Mouse (Mus musculus) liver, adult 2 months (tissue): ENCODE measurements at regions not wholly inside any gene's neighbourhood (a gene's known extent, or its start where the extent isn't known, plus 50 kb on each side); places are given as distances from the start of the nearest gene placed in this dataset.
A peak's percentile ranks its signal among the peaks of the same experiment; 100 is the strongest.

Experiments used
- DNase-seq: peaks from one replicate; pipeline ENCODE4 v3.0.0-alpha.2; 2011; ENCODE audit warnings: low read depth, low spot score; ENCODE audit errors: extremely low read depth
- H3K27ac ChIP-seq: fragments of 200-500 bp; replicated peaks from 2 replicates; pipeline ENCODE4 v1.5.1; 2012; ENCODE audit warnings: low read depth, mild to moderate bottlenecking, control low read depth, inconsistent platforms, low read length; ENCODE audit not compliant: insufficient read depth
- H3K27me3 ChIP-seq: fragments of 200-500 bp; 2 replicates; pipeline ENCODE4 v1.6.1; 2012; ENCODE audit warnings: mild to moderate bottlenecking, moderate library complexity, low read length, inconsistent platforms; ENCODE audit not compliant: control insufficient read depth, insufficient read depth
- H3K36me3 ChIP-seq: fragments of 200-500 bp; 2 replicates; pipeline ENCODE4 v1.6.1; 2012; ENCODE audit warnings: low read length, inconsistent platforms; ENCODE audit not compliant: control insufficient read depth, insufficient read depth
- H3K4me1 ChIP-seq: fragments of 200-500 bp; 2 replicates; pipeline ENCODE4 v1.6.1; 2011; ENCODE audit warnings: low read length; ENCODE audit not compliant: control insufficient read depth, insufficient read depth
- H3K4me3 ChIP-seq: fragments of 200-500 bp; 2 replicates; pipeline ENCODE4 v1.5.1; 2011; ENCODE audit warnings: low read depth, mild to moderate bottlenecking, control low read depth, low read length, moderate library complexity; ENCODE audit not compliant: insufficient read depth
- H3K79me2 ChIP-seq: fragments of 200-500 bp; 2 replicates; pipeline ENCODE4 v1.6.1; 2012; ENCODE audit warnings: inconsistent platforms, mild to moderate bottlenecking, low read length, moderate library complexity; ENCODE audit not compliant: control insufficient read depth, insufficient read depth
- H3K9ac ChIP-seq: fragments of 200-500 bp; 2 replicates; pipeline ENCODE4 v1.6.1; 2012; ENCODE audit warnings: low read depth, mild to moderate bottlenecking, control low read depth, inconsistent platforms, low read length
- CTCF ChIP-seq: fragments of 200-500 bp; IDR thresholded peaks from 2 replicates; pipeline ENCODE4 v1.5.1; 2011; ENCODE audit warnings: low read depth, low read length, control low read depth
- POLR2A ChIP-seq: fragments of 200-500 bp; IDR thresholded peaks from 2 replicates; pipeline ENCODE4 v1.6.1; 2011; ENCODE audit warnings: low read length, control low read depth; ENCODE audit not compliant: insufficient read depth; ENCODE audit errors: extremely low read depth
- WGBS: fragments of 180-500 bp; shearing (Covaris S2); methylation state at CpG from one replicate; pipeline ENCODE4 v1.1.7; 2018; 5-methylcytosine and 5-hydroxymethylcytosine counted together

GRCm38 (mm10) chr2:53796605-53797004 is 288.7 kb downstream of the Rprm start:
- no peak overlapping the region for H3K27ac ChIP-seq
- no peak overlapping the region for H3K9ac ChIP-seq
- WGBS: 42% methylated on average over 1 of the region's 1 CpGs
- H3K4me3 ChIP-seq: no peak overlapping the region
- no peaks in the 10 kb centered on the region for H3K27me3 ChIP-seq
- H3K36me3 ChIP-seq: no peaks in the 10 kb centered on the region
- peak; percentile 56 for DNase-seq
- no peaks in the 10 kb centered on the region for H3K4me1 ChIP-seq
- H3K79me2 ChIP-seq: no peaks in the 10 kb centered on the region
- TF ChIP-seq CTCF (no peak), POLR2A (no peak)

GRCm38 (mm10) chr2:53803666-53804065 is 281.7 kb downstream of the Rprm start:
- Histone ChIP-seq H3K9ac (no peak overlapping the region), H3K36me3 (no peaks in the 10 kb centered on the region), H3K27me3 (no peaks in the 10 kb centered on the region), H3K4me3 (no peak overlapping the region), H3K79me2 (no peaks in the 10 kb centered on the region), H3K4me1 (no peaks in the 10 kb centered on the region), H3K27ac (no peak overlapping the region)
- TF ChIP-seq POLR2A (no peak), CTCF (no peak)
- DNase-seq: no peak

GRCm38 (mm10) chr2:53850815-53851528 is 234.4 kb downstream of the Rprm start:
- Histone ChIP-seq H3K9ac (no peak overlapping the region), H3K79me2 (no peaks in the 10 kb centered on the region), H3K4me1 (no peaks in the 10 kb centered on the region), H3K27me3 (no peaks in the 10 kb centered on the region), H3K27ac (no peak overlapping the region), H3K4me3 (no peak overlapping the region), H3K36me3 (no peaks in the 10 kb centered on the region)
- 63% methylated on average over 1 of the region's 1 CpGs for WGBS
- no peak for DNase-seq
- TF ChIP-seq POLR2A (no peak), CTCF (no peak)
